Mouse (Mus musculus) neural tube, embryonic 14.5 days (tissue): ENCODE results near the gene Pramef8. TPM values are rescaled to one million over a fixed set of nuclear protein-coding genes. Genes with fewer than 3 reads are reported as not detected.

Experiments
- ATAC-seq: fragments of 200-750 bp; cut with Nextera tagmentation; 2 replicates; pipeline ENCODE4 v1.8.0; 2017; ENCODE audit warnings: low read depth, mild to moderate bottlenecking, moderate TSS enrichment, moderate library complexity
- H3K27ac ChIP-seq: fragments of 300-500 bp; sonication (generic); 2 replicates; pipeline ENCODE4 v1.5.1; 2014; ENCODE audit warnings: low read depth, mild to moderate bottlenecking, control low read depth, low read length, moderate library complexity, mixed read lengths
- H3K27me3 ChIP-seq: fragments of 300-500 bp; sonication (generic); 2 replicates; pipeline ENCODE4 v1.6.1; 2014; ENCODE audit warnings: low read length; ENCODE audit not compliant: control insufficient read depth, insufficient read depth
- H3K36me3 ChIP-seq: fragments of 300-500 bp; sonication (generic); 2 replicates; pipeline ENCODE4 v1.6.1; 2014; ENCODE audit warnings: low read length, mixed read lengths; ENCODE audit not compliant: control insufficient read depth, insufficient read depth
- H3K4me1 ChIP-seq: fragments of 300-500 bp; sonication (generic); 2 replicates; pipeline ENCODE4 v1.6.1; 2014; ENCODE audit warnings: low read length; ENCODE audit not compliant: control insufficient read depth, insufficient read depth
- H3K4me2 ChIP-seq: fragments of 300-500 bp; sonication (generic); 2 replicates; pipeline ENCODE4 v1.6.1; 2014; ENCODE audit warnings: mild to moderate bottlenecking, low read depth, low read length, control low read depth
- H3K4me3 ChIP-seq: fragments of 300-500 bp; sonication (generic); 2 replicates; pipeline ENCODE4 v1.5.1; 2014; ENCODE audit warnings: low read depth, low read length, control low read depth, mixed read lengths
- H3K9ac ChIP-seq: fragments of 300-500 bp; sonication (generic); replicated peaks from 2 replicates; pipeline ENCODE4 v1.6.1; 2014; ENCODE audit warnings: low read depth, mild to moderate bottlenecking, control low read depth, low read length, mixed read lengths
- H3K9me3 ChIP-seq: fragments of 300-500 bp; sonication (generic); 2 replicates; pipeline ENCODE4 v1.6.1; 2016; ENCODE audit warnings: low read length; ENCODE audit not compliant: control insufficient read depth
- WGBS: fragments of 180-500 bp; shearing (Covaris S2); extraction: QIAGEN DNeasy Blood & Tissue Kit; methylation state at CpG from one replicate; pipeline ENCODE4 v1.1.7; 2014; 5-methylcytosine and 5-hydroxymethylcytosine counted together
- polyA plus RNA-seq: library from polyadenylated mRNA; unstranded; fragments of >200 nt; fragmentation: Nextera tagmentation; extraction: Ambion mirVana; gene quantifications from 2 replicates; pipeline ENCODE4 v1.2.1, GENCODE M21; 2014

Pramef8 gene
- 20.7 and 24.2 TPM in 2 replicates for polyA plus RNA-seq

DNA sequence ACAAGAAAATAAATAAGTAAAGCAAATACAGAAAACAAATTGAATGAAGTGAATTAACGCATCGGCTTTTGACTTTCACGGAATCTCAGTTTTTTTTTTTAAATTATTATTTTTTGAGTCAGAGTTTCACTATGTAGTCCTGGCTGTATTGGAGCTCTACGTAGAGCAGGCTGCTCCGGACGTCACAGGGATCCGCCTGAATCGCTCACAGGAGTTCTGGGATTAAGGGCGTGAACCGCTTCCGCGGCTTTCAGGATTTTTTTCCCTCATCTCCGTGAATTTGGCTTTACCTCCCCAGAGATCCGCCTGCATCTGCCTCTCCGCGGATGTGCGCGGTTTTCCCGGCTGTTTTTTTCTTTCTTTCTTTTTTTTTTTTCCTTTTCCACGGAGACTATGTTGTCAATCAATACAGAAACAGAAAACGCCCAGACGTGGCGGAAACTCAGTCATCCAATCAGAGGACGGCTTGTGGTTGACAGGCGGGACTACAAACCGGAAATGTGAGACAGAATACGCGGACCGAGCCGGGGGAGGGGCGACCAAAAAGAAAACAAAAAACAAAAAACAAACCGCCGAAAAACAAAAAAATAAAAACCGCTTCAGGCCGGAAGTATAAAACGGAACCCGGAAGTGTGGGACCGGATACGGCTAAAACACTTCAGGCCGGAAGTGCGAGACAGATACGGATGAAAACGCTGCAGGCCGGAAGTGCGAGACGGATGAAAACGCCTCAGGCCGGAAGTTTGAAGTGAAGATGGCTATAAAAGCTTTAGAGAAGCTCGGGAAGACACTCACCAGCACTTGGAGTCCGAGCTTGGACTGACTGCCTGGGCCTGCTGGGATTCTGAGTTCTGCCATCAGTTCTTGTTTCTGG, at the start of gene Pramef8:
Gene Pramef8, plus strand, starts transcription at position 208 of the 874 bp plus-strand sequence.
- Histone ChIP-seq H3K4me1 (no peaks in the 10 kb centered on the region), H3K27me3 (no peaks in the 10 kb centered on the region), H3K27ac (peak within 1 kb of the TSS; percentile 92), H3K9me3 (no peaks in the 10 kb centered on the region), H3K36me3 (peaks cover 17% of the 10 kb centered on the region), H3K4me3 (peak within 1 kb of the TSS; percentile 52), H3K9ac (peak within 1 kb of the TSS; percentile 61), H3K4me2 (peak within 1 kb of the TSS; percentile 50)
- ATAC-seq, result peak; percentile 94
- WGBS, result 1% methylated on average over 50 of the region's 50 CpGs

DNA sequence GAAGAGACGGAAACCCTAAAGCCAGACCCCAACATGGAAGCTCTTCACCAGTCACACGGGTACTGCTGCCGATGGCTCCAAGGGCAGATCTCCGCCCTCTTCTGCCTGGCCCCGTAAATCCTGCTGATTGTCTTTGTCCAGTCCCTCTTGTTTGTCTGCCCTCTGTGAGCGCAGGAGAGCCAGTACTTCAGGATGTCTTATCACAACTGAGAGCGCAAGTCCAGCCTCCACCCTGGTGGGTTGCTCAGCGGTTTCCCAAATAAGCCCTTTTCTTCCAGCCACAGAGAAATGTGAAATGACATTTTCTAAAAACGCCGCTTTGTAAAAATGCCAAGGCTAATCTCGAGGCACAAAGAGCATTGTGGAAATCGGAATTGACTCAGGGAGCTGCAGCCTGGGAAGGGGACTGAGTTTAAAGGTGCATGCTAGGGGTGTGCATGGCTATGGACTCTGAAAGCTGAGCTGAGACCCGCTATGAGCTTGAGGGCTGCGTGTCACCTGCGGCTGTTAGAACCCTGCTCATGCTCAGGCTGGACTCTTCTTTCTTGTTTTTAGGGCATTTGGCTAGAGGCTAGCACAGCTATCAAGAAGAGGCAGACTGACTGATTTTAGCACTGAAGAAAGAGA, 45.7 kb upstream of the Pramef8 start:
- ATAC-seq, result no peak
- no peaks in the 10 kb centered on the region for H3K9me3 ChIP-seq
- no peaks in the 10 kb centered on the region for H3K36me3 ChIP-seq
- no peak overlapping the region for H3K4me2 ChIP-seq
- H3K27me3 ChIP-seq, result no peaks in the 10 kb centered on the region
- no peak overlapping the region for H3K27ac ChIP-seq
- H3K9ac ChIP-seq, result no peak overlapping the region
- no peaks in the 10 kb centered on the region for H3K4me1 ChIP-seq
- H3K4me3 ChIP-seq, result no peak overlapping the region
- 29% methylated on average over 15 of the region's 15 CpGs for WGBS

DNA sequence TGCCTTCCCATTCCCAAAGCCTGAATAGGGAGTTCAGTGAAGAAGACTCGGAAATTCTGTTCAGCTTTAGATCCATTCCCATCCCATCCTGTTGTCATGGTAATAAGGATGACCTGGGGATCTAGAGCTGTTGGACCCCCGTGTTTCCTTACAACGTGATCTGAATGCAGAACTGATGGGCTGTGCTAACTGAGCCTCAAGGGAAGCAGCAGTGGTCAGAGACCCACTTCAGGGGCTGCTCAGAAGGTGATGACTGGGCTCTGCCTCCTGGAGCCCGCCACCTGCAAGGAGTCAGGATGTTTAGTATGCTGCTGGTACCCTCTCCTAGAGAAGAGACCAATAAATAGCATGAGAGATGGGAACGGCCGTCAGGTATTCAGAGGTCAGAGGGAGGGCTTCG, 32.7 kb upstream of the Pramef8 start:
- H3K36me3 ChIP-seq, result no peaks in the 10 kb centered on the region
- 9% methylated on average over 7 of the region's 7 CpGs for WGBS
- H3K4me3 ChIP-seq, result no peak overlapping the region
- peaks cover 9% of the 10 kb centered on the region; the same call in 1 of the 2 replicates for H3K4me1 ChIP-seq
- peak overlapping the region; percentile 20; the same call in 1 of the 2 replicates for H3K4me2 ChIP-seq
- H3K9me3 ChIP-seq, result no peaks in the 10 kb centered on the region
- H3K27me3 ChIP-seq, result no peaks in the 10 kb centered on the region
- peak overlapping the region; percentile 39; the same call in 1 of the 2 replicates for H3K27ac ChIP-seq
- ATAC-seq, result peak; percentile 52; the same call in 1 of the 2 replicates
- H3K9ac ChIP-seq, result no peak overlapping the region

DNA sequence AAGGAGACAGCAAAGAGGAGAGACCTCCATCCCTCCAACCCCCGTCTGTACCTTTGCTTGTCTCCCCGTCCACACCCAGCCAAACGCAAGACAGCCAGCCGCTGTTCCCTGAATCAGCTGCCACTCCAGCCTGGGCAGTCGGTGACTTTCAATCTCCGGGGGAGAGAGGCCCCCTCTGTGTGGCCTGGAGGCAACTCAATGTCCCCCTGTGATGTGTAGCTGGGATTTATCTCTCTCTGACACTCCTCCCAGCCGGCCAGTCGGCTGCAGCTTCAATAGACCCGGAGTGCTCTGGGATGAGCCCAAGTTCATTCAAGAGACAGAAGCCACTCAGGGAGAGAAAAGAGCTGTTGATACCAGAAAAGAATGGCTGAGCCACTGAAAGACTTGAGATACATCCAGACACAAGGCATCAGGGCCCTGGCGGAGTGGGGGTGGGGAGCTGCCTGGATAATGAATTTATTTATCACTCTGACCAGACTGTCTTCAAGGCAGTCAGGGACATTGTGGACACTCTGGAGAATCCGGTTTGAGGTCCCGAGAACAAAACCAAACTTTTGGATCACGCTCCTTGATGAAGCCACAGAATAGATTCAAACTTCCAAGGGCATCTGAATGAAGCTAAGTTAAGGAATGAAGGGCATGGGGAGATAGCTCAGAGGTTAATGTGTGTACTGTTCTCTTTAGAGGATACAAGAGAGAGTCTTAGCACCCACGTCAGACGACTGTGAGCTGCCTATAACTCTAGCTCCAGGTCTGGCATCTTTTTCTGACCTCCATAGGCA, 32.1 kb upstream of the Pramef8 start:
- WGBS, result 9% methylated on average over 15 of the region's 15 CpGs
- ATAC-seq, result peak; percentile 81
- H3K27ac ChIP-seq, result peak overlapping the region; percentile 39; the same call in 1 of the 2 replicates

DNA sequence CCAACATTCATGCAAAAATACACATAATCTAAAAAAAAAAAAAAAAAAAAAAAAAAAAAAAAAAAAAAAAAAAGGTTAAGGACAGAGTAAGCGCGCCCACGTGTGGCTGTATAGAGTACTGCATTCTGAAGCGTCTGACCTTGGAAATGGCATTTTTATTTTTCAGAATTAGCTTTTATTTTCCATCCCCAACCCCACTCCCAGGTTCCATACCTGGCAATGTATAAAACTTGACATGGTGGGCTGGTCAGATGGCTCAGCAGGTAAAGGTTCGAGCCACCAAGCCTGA, 31.6 kb upstream of the Pramef8 start:
- H3K9me3 ChIP-seq, result no peaks in the 10 kb centered on the region
- H3K27me3 ChIP-seq, result no peaks in the 10 kb centered on the region
- no peak overlapping the region for H3K4me2 ChIP-seq
- H3K27ac ChIP-seq, result no peak overlapping the region
- whole genome bisulfite sequencing, result 1% methylated on average over 5 of the region's 5 CpGs
- H3K4me3 ChIP-seq, result no peak overlapping the region
- peaks cover 9% of the 10 kb centered on the region; the same call in 1 of the 2 replicates for H3K4me1 ChIP-seq
- ATAC-seq, result no peak
- H3K36me3 ChIP-seq, result no peaks in the 10 kb centered on the region
- no peak overlapping the region for H3K9ac ChIP-seq

More for the DNA sequence above, 32.1 kb upstream of the Pramef8 start:
- H3K4me2 ChIP-seq, result peak overlapping the region; percentile 20; the same call in 1 of the 2 replicates
- H3K9me3 ChIP-seq, result no peaks in the 10 kb centered on the region
- H3K27me3 ChIP-seq, result no peaks in the 10 kb centered on the region
- H3K4me3 ChIP-seq, result no peak overlapping the region
- H3K36me3 ChIP-seq, result no peaks in the 10 kb centered on the region
- H3K4me1 ChIP-seq, result peaks cover 9% of the 10 kb centered on the region; the same call in 1 of the 2 replicates
- H3K9ac ChIP-seq, result no peak overlapping the region

DNA sequence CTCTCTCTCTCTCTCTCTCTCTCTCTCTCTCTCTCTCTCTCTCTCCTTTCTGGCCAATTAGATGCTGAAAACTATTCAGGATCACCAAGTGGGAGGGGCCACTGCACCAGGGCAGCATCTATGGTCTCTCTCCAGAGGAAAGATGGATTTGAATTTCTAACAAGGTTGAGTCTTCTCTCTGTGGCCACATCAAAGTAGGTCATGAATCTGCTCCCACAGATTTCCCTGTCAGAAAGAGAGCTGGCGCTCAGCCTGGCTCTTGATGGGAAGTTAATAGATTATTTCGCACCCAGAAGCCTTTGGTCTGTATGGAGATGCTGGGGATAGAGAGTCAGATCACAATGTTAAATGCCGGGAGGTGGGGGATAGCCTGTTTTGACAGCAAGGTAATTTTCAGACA, 30.1 kb upstream of the Pramef8 start:
- Histone ChIP-seq H3K9ac (no peak overlapping the region), H3K9me3 (no peaks in the 10 kb centered on the region), H3K4me1 (peaks cover 9% of the 10 kb centered on the region; the same call in 1 of the 2 replicates), H3K4me3 (no peak overlapping the region), H3K36me3 (no peaks in the 10 kb centered on the region), H3K27ac (no peak overlapping the region), H3K4me2 (no peak overlapping the region), H3K27me3 (no peaks in the 10 kb centered on the region)
- WGBS, result 46% methylated on average over 3 of the region's 3 CpGs
- no peak for ATAC-seq

DNA sequence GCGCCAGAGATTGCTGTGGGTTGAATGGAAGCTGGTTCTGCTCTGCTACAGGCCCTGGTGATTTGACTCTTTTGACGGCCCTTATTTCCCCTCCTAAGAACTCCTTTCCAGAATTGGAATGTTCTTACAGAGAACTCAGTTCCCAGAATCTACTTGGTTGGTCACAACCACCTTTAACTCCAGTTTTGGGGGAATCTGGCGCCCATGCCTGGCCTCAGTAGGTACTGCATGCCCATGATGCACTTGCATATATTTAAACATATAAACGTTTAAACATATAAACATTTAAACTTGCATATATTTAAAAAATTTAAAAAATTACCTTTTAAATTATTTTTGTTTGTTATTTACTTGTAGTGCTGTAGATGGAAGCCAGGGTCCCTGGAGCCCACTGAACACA, 28.6 kb upstream of the Pramef8 start:
- H3K9ac ChIP-seq, result no peak overlapping the region
- no peak overlapping the region for H3K4me3 ChIP-seq
- ATAC-seq, result no peak
- H3K27ac ChIP-seq, result no peak overlapping the region
- H3K9me3 ChIP-seq, result no peaks in the 10 kb centered on the region
- H3K4me2 ChIP-seq, result no peak overlapping the region
- WGBS, result 51% methylated on average over 4 of the region's 4 CpGs
- H3K4me1 ChIP-seq, result peaks cover 9% of the 10 kb centered on the region; the same call in 1 of the 2 replicates
- H3K27me3 ChIP-seq, result no peaks in the 10 kb centered on the region
- no peaks in the 10 kb centered on the region for H3K36me3 ChIP-seq

DNA sequence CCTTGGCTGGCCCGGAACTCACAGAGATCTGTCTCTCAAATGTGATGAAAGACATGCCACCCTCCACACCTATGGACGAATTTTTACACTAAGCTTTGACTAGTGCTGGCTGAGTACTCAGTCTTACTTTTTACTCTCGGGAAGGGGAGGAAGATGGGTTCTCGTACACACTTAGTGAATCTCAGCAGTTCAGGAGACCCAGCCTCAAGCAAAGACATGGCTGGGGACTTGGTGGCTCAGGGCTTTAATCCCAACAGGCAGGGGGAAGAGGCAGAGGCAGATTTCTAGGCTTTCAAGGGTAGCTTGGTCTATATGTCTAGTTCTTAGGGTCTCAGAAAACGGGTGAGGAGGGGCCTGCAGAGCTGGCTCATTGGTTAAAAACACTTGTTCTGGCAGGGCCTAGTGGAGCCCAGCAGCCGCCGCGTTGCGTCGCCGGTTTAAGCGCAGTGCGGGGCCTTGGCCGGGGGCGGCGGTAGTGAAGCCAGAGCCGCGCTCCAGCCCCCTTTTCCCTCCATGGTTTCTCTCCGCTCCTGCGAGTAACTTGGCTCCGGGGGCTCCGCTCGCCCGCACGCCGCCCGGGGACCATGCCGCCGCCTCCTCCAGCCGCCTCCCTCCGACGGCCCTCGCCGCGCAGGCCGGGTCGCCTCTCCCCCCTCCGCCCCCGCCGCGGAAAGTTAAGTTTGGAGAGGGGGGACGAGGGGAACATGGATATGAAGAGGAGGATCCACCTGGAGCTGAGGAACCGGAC, 23.1 kb upstream of the Pramef8 start:
- Histone ChIP-seq H3K9me3 (no peaks in the 10 kb centered on the region), H3K4me3 (peak overlapping the region; percentile 30), H3K27me3 (no peaks in the 10 kb centered on the region), H3K27ac (no peak overlapping the region), H3K9ac (no peak overlapping the region), H3K36me3 (no peaks in the 10 kb centered on the region), H3K4me1 (no peaks in the 10 kb centered on the region), H3K4me2 (peak overlapping the region; percentile 47)
- ATAC-seq, result peak; percentile 90; the same call in 1 of the 2 replicates
- WGBS, result 9% methylated on average over 37 of the region's 43 CpGs
